Mouse (Mus musculus) T-cell, adult 66 days (primary cell): Measurements from ENCODE around the gene Lrch4. TPM values are rescaled to one million over a fixed set of nuclear protein-coding genes. Genes with fewer than 3 reads are reported as not detected.

Experiments
- total RNA-seq, 2 experiments: library from RNA; stranded (reverse); gene quantifications; 3 replicates in 1 of 2; 4 replicates in 1 of 2; pipeline ENCODE4 v1.2.4; 2023

The Lrch4 gene
- total RNA-seq = 100 to 1,000 TPM; 189 to 193 TPM

DNA sequence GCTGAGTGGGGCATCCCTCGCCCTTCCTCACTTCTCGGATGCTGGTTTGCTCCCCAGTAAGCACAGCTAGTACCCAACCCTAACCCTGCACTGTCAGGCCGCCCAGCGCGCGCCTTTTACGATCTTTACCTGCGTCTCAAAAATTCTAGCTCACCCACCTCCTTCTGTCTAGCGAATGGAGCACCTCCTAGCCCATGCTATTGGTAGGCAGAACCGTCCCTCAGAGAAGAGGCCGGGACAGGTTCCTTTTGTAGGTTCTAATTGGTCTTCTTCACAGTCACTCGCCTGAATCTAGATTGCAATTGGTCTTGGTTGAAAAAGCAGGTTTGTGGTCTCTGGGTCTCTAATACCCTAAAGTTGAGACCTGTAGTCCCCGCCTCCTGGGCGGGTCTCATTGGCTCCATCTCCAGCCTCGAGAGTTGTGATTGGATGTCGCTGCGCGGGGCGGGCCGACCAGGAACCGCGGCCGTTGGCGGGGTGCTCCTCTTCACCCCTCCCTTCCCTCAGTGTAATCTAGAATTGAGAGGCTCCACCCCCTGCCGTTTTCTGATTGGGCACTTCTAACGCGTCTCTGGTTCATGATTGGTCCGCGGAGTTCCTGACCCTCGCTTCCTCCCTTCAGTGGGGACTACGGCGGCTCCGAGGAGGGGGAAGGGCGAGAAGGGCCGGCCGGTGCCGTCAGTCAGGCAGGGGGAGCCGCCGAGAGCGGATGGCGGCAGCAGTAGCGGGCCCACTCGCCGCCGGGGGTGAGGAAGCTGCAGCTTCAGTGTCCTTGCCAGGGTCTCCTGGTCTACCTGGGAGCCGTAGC, at the start of gene Lrch4, which contains the start of the genes Fbxo24 and Gm20605:
Gene Lrch4, plus strand, starts transcription at position 624 of the 808 bp plus-strand sequence.
Gene Fbxo24, minus strand, starts transcription at position 505 of the 808 bp plus-strand sequence.
Gene Gm20605, plus strand, starts transcription at position 678 of the 808 bp plus-strand sequence.

DNA sequence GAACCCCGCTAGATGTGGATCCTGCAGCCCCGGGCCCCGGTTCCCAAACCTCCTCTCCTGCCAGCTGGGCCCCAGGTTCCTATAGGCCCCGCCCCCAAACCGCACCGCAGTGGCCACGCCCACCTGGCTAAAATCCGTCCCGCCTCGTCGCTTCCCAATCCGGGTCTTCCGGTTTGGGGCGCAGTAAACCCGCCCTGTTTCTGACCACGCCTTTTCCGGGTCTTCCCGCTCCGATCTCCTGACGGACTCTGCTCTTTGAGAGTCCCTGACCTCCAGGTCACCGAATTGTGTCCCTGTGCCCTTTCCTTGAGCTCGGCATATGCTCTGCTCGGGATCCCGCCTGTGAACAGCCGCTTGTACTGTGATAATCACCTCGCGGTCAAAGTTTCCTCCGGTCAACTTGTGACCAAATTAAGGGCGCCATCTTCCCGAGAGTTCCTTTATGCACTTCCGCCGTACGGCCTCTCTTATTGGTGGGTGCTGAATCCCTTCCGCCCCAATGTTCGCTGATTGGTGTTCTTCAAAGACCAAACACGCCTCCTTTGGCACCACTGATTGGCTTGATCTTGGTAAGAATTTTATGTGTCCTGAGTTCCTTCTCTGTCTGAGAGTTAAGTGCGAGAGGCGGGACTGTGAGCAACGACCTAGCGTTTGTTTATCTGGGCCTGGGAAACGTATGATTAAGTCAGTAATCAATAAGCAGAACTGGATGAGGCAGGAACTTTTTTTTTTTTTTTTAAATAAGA, 28.1 kb upstream of the Lrch4 start, which contains the start of gene Mospd3:
Gene Mospd3, minus strand, starts transcription at position 440 of the 746 bp plus-strand sequence.

GRCm38 (mm10) chr5:137613550-137613949, 15.4 kb upstream of the Lrch4 start, which contains the start of gene Pcolce:
Gene Pcolce (minus strand): TSS chr5:137613784.

DNA sequence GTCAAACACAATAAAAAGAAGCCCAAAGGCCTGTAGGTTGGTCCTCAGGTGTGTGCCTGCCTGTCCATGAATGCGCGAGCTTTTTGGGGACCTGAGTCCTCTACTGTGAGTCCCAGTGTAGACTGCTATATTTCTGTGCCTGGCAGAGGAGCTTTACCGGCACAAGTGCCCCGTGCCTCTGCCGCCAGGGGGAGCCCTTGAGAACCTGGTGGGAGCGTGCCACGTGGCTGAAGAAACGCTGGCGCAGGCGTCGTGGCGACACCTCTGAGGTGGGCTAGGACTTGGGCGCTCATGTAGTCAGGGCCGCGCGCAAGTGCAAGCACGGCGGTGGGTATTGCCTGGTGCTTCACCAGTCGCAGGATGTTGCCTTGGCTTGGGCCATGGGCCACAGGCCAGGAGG, 12.1 kb downstream of the Lrch4 start, which contains the start of gene Sap25:
Gene Sap25, plus strand, starts transcription at position 281 of the 400 bp plus-strand sequence.

DNA sequence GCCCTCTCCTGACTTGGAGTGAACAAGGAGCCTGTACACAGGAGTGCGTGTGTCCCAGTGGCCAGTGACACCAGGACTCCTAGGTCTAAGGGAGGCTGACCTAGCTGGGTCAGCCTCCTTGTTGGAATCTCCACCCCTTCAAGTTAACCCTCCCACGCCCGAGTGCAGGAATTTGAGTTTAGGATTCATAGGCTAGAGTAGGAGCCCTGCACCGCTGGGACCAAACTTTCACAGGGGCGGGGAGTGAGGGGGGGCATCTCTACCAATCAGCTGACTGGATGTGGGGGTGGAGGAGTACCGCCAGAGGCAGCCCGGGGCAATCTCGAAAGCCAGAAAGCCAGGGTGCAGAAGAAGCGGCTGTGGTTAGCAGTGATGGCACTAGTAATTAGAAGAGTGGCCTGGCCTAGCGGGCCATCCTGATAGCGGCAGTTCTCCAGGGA, 16.8 kb downstream of the Lrch4 start, which contains the start of gene Irs3:
Gene Irs3, minus strand, starts transcription at position 63 of the 440 bp plus-strand sequence.

GRCm38 (mm10) chr5:137684294-137685123, 55.6 kb downstream of the Lrch4 start, which contains the start of gene Agfg2:
Gene Agfg2 (minus strand): TSS chr5:137684726.

Other genes with a start within 250 kb of the Lrch4 start
- gene Zan, start 152.1 kb upstream of the Lrch4 start, total RNA-seq = under 1 TPM; 0.21 to 0.23 TPM
- 10 to 100 TPM; 22.7 to 28.5 TPM for gene Pop7, start 126.6 kb upstream of the Lrch4 start, total RNA-seq
- 10 to 100 TPM; 95.7 to 97.2 TPM for gene Gigyf1, start 110.6 kb upstream of the Lrch4 start, total RNA-seq
- not detected for gene Epo, start 95.9 kb upstream of the Lrch4 start, total RNA-seq
- gene Gnb2, start 95.6 kb upstream of the Lrch4 start, total RNA-seq = 100 to 1,000 TPM; 327 to 334 TPM
- gene Actl6b, start 75.6 kb upstream of the Lrch4 start, total RNA-seq = not detected
- 1 to 10 TPM; 1.9 to 2.2 TPM for gene Tfr2, start 59.3 kb upstream of the Lrch4 start, total RNA-seq
- 10 to 100 TPM; 32.7 to 38.3 TPM for gene Mospd3, start 28.1 kb upstream of the Lrch4 start, total RNA-seq
- under 1 TPM; 0.47 to 0.93 TPM for gene Pcolce, start 15.3 kb upstream of the Lrch4 start, total RNA-seq
- gene Fbxo24, start 119 bp upstream of the Lrch4 start, total RNA-seq = under 1 TPM in 1 of 2 experiments, not detected in 1; 0.50 TPM
- gene Gm20605, start 54 bp downstream of the Lrch4 start, total RNA-seq = 10 to 100 TPM; 61.4 to 68.4 TPM
- gene Sap25, start 12.2 kb downstream of the Lrch4 start, total RNA-seq = 100 to 1,000 TPM in 1 of 2 experiments, 10 to 100 TPM in 1; 98.4 to 116 TPM
- gene Irs3, start 16.6 kb downstream of the Lrch4 start, total RNA-seq = 1 to 10 TPM in 1 of 2 experiments, under 1 TPM in 1; 0.58 to 1.2 TPM
- 10 to 100 TPM; 24.7 to 27.5 TPM for gene Agfg2, start 55.6 kb downstream of the Lrch4 start, total RNA-seq
- gene Nyap1, start 112.5 kb downstream of the Lrch4 start, total RNA-seq = 1 to 10 TPM; 2.1 to 2.3 TPM
- 100 to 1,000 TPM; 231 to 235 TPM for gene Tsc22d4, start 116.6 kb downstream of the Lrch4 start, total RNA-seq
- gene Ppp1r35, start 149.7 kb downstream of the Lrch4 start, total RNA-seq = 10 to 100 TPM; 23.2 to 26.0 TPM
- 100 to 1,000 TPM; 120 to 126 TPM for gene Mepce, start 158.5 kb downstream of the Lrch4 start, total RNA-seq
- 10 to 100 TPM; 19.2 to 22.2 TPM for gene Zcwpw1, start 158.7 kb downstream of the Lrch4 start, total RNA-seq
- 1 to 10 TPM; 3.2 to 3.3 TPM for gene Pilra, start 207.2 kb downstream of the Lrch4 start, total RNA-seq
- 1 to 10 TPM; 1.7 to 2.7 TPM for gene Pilrb1, start 229.0 kb downstream of the Lrch4 start, total RNA-seq
- gene Pilrb2, start 242.7 kb downstream of the Lrch4 start, total RNA-seq = 1 to 10 TPM in 1 of 2 experiments, not detected in 1; 2.4 TPM